Mouse (Mus musculus) kidney, postnatal 10 days (tissue): ENCODE results near the gene Dbr1.
A peak's percentile ranks its signal among the peaks of the same experiment; 100 is the strongest.

Experiments
- DNase-seq: peaks from one replicate; pipeline ENCODE4 v3.0.0; 2021; ENCODE audit warnings: mixed read lengths

Dbr1 gene

DNA sequence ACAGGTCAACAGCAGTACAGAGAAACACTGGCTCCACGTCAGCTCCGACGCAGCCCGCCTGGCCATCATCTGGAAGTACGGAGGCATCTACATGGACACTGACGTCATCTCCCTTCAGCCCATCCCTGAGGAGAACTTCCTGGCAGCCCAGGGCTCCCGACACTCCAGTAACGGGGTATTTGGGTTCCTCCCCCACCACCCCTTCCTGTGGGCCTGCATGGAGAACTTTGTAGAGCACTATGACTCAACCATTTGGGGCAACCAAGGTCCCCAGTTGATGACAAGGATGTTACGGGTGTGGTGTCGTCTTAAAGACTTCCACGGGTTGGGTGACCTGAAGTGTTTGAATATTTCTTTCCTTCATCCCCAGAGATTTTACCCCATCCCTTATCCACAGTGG is 44.6 kb downstream of the Dbr1 start:
- no peak for DNase-seq

- DNase-seq: no peak
Observed at GRCm38 (mm10) chr9:99622034-99622433, 46.4 kb downstream of the Dbr1 start.

DNA sequence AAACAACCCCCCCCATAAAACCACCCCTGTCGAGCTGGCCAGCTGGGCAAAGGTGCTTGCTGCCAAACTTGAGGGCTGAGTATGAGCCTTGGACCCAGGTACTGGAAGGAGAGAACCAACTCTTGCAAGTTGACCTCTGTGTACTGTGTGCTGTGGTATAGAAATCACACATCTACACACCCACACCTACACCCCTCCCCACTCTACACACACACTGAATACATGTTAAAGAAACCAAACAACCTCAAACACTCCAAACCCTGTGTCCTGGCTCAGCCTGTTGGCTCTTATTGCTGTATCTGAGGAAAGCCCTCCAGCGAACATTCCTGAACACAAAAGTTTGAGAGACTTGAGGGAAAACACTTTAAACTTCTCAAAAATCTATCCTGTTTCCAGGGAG is 47.4 kb downstream of the Dbr1 start:
- DNase-seq: no peak

GRCm38 (mm10) chr9:99624117-99624516 is 48.5 kb downstream of the Dbr1 start:
- DNase-seq: peak; percentile 39

GRCm38 (mm10) chr9:99628581-99628980 is 53.0 kb downstream of the Dbr1 start:
- DNase-seq: no peak

DNA sequence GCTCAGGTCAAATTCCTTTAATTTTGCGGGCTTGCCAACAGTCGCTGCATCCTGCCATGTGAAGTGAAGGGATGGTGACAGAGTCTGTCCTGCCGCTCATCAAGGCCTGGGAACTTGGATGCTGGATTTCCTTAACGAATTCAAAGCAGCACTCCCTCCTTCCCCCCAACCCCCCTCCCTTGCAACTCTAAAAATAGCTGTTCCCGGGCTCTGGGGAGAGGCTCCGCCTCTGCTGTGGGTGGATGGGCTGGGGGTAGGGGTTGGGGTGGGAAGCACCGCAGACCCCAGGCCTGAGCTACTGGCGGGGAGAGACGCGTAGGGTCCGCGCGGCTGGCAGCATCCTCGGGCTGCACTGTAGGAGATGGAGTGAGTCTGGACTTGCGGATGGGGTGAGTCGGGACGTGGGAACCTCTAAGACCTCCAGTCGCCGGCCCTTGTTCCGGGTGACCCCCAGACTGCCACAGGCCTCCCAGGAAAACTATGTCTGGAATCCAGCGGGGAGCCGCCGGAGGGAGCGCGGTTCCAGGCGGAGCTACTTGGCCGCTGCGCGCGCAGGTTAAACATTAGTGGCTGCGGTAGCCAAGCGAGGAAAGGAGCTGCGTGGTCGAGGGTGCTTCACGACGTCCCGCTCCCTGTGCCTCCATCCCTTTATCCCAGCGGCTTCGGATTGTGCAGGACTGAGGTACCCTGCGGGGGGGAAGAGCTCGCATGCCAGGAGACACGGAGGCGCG is 53.8 kb downstream of the Dbr1 start, which contains the start of gene Dzip1l:
Dzip1l (plus strand) TSS at position 216 of the 731 bp plus-strand sequence.
- DNase-seq: peak; percentile 94

DNA sequence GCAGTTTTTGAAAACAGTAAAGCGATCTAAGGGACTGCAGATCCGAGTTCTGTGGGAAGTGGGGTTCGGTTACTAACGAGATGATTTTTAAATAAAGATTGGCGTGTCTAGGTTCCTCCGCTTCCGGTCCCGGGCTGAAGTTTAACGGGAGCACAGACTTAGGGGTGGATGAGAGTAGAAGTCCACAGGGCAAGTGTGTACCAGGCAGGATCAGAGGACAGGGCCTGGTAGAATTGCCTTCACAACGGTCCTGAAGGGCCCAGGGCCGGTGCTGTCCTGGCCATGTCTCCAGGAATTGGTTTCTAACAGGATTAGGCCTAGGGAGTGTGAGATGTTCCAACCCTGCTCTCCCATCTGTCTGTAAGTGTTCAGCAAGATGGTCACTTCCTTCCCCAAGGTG is 54.5 kb downstream of the Dbr1 start:
- peak; percentile 52 for DNase-seq

GRCm38 (mm10) chr9:99630528-99631125 is 55.0 kb downstream of the Dbr1 start:
- peak; percentile 7 for DNase-seq

DNA sequence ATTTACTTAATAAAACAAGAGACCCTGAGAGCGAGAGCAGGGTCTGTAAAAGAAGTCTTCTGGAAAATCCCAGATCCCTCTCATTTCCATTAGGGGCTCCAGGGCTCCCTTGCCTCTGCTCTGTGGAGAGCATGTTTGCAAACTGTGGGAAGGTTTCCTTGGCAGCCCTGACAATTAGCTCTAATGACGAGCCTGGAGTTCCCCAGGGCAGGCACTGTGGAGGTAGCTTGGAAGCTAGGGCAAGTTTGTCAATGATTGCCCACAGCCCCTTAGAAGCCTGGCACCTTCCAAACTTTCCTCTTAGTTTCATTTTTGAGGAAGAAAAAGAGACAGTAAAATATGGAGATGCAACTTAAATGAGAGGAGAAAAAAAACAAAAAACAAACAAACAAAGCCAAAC is 56.2 kb downstream of the Dbr1 start:
- peak; percentile 66 for DNase-seq

GRCm38 (mm10) chr9:99632264-99632663 is 56.7 kb downstream of the Dbr1 start:
- peak; percentile 48 for DNase-seq
